Mouse (Mus musculus) kidney, postnatal 25 days (tissue): ENCODE data around the gene Auts2.
A peak's percentile ranks its signal among the peaks of the same experiment; 100 is the strongest.

Source experiments
- DNase-seq, 2 experiments: peaks; one replicate each; pipeline ENCODE4 v3.0.0; 2021; ENCODE audit warnings: mixed read lengths in 2 of 2

Gene Auts2

DNA sequence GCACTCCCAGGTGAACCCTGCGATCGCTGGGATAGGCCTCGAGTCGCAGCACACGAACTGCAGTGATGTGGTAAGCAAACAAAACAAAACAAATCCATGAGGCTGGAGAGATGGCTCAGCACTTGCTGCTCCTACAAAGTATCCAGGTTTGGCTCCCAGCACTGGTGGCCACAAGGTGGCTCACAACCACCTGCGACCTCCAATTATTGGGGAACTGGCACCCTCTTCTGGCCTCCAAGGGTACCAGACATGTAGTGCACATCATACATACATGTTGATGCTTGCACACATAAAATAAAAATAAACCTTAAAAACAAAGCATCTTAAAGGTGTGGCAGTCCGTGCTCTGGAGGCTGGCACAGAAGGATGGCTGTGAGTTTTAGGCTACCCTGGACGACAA, 1050.6 kb downstream of the Auts2 start:
- no peak for DNase-seq

DNA sequence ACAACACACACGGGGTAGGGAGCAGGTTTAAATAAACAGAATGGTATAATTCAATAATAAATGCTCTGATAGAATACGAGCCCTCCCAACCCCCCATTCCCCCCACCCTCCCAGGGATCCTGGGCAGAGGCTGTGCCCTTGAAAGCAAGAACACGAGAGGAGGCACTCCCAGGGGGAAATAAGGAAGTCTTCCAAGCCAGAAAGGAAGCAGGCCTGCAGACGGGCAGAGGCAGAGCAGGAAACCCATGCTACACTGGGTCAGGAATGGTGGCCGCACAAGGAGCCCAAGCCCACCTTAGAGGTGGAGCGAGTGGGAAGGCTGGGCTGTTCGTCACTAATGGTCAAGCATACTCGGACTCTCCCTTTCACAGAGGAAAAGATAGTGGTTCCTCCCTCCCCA, 1051.3 kb downstream of the Auts2 start:
- DNase-seq: no peak

DNA sequence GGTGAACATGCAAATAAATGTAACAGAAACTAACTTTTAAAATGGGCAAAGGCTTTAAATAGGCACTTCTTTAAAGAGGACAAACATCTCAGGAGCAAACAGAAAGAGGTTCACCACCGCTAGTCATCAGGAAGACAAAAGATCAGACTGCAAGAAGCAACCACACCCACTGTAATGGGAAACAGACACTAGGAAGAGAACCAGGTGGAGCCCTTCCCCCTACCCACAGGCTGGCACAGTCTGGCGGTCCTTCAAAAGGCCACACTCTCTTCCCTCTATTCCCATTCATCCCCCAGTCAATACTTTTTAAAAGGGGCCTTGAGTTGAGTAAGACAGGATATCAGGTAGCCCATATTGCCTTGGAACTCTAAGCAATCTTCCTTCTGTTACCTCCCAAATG, 1052.3 kb downstream of the Auts2 start:
- no peak for DNase-seq

DNA sequence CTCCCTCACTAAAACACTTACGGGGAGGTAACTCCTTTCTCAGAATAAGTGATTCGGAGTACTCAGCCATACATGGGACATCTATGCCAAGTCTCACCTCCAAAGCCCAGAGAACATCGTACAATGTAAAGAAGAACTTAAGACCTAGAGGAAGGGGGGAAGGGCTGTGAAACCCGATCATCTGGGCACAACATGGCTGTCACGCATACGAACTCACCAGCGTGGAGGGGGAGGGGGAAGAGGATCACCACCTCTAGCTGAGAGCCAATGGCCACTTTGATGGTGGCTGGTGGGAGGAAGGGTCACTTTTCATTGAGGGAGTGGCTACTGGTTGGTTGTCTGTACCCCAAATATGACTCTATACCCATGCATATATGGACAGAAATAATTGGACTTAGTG, 1053.3 kb downstream of the Auts2 start:
- no peak for DNase-seq

DNA sequence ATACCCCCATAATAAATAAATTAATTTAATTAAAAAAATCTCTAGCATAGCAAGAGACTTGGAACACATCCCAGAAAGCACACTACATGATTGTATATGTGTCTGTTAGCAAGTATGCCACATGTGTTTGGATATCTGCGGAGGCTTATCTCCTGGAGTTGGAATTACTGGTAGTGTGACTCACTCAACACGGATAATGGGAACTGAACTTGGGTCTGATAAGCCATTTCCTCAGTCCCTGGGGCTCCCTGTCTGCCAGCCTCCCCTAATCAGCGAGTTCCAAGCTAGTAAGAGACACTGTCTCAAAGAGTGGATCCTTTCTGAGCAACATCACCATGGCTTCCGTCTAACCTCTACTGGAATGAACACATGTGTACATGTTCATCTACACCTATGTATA, 1056.6 kb downstream of the Auts2 start:
- DNase-seq: no peak

DNA sequence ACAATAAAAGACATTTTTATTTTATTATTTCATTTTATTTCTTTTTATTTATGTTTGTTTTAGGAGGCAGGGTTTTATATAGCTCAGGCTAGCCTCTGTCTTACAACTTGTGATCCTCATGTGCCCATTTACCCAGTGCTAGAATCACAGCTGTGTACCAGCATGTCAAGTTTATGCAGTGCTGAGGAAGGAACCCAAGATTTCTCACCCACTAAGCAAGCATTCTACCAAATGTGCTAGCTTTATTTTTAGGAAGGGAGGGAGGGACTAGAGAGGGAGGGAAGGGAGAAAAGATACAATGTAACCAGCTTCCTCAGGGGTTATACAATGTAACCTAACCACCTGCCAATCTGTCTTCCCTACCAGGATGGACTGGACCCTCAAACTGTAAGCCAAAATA, 1067.9 kb downstream of the Auts2 start:
- DNase-seq: no peak

DNA sequence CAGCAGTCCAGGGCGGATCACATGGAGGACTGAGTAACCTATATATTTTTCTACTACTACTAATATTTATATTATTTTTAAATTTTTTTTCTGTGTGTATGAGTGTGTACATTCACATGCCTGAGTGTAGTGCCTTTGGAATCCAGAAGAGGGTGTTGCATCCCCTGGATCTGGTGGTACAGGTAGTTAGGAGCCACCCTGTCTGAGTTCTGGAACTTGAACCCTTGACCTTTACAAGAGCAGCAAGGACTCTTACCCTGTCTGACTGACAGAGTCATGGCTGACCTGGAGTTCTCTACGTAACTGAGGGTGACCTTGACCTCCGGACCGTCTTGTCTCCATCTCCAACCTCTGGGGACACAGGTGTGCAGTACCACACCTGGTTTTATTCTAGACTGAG, 1074.5 kb downstream of the Auts2 start:
- DNase-seq: no peak

DNA sequence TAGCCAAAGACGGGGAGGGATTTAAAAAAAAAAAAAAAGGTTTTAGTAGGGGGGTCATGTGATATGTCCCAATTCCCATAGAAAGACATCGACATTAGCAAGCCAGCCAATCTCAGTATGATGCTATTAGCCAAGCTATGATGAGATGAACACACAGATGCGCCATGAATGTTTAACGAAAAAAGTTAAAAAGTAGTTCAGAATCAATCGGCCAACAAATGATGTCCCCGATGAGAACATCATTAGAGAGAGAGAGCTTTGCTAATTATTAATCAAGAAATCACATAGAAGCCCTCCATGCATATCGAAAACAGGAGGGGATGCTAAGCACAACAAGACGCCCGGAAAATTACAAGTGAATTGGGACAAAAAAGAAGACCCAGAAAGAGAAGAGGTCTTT, 1077.0 kb downstream of the Auts2 start:
- no peak for DNase-seq

DNA sequence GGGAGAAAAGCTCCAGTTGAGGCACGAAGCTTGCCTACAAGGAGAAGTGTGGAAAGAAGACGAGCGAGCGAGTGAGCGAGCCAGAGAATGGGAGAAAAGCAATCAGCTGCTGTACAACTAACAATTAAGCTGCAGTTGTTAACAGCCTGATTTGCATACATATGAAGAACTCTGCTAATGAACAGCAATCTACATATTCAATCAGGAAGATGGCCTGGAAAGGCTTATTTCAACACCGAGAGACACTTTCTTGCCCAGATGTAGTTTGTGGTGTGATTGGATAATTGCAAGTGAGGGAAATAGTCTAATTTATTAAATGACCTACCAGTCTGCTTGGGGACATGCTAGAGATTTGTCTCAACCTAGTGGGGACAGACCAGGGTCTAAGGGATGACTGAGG, 1079.7 kb downstream of the Auts2 start:
- DNase-seq: no peak

DNA sequence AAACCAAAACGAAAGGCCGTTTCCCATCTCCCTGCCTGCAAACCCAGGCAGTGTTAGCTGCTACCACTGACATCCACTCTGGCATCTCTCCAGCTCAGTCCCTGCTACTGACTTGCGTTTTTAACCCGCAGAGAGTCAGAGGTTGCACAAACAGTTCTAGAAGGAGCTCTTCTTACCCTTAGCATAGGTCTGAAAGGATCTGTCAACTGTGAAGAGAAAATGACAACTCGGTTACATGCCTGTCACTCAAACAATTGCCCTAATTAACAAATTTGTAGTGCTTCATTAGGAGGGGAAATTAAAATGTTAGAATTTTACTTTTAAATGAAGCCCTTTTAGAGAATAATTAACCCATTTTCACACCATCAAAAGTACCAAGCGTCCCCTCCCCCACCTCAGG, 1083.2 kb downstream of the Auts2 start:
- peak in 1 of 2 experiments; percentile 14 for DNase-seq

DNA sequence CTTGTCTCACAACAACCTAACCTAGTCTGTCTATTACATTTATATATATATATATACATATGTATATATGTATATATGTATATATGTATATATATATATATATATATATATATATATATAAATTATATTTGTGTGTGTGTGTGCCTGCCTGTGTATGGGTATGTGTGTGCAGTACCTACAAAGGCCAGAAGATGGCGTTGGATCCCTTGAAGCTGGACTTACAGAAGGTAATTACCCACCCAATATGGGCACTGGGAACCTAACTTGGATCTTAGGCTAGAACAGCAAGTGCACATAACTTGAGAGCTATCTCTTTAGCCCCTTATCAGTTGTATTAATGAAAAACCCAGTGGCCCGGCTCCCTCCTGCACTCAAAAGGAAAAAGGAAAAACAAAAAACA, 1083.6 kb downstream of the Auts2 start:
- DNase-seq: peak in 1 of 2 experiments; percentile 7

DNA sequence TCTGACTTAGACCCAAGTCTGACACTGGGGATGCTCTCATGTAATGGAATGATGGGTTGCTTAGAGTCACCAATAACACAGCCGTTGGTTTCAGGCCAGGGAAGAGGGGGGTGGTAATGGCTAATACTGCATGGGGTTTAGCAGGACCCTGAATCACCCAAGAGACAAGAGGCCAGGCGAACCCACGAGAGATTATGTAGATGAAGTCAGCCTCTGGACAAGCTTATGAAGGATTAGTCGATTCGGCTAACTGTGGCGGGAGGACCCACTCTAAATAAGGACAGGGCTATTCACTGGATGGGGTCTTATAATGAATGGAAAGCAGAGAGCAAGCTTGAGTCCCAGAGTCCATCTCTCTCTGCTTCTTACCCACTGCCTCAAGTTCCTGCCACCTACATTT, 1084.4 kb downstream of the Auts2 start:
- no peak for DNase-seq

DNA sequence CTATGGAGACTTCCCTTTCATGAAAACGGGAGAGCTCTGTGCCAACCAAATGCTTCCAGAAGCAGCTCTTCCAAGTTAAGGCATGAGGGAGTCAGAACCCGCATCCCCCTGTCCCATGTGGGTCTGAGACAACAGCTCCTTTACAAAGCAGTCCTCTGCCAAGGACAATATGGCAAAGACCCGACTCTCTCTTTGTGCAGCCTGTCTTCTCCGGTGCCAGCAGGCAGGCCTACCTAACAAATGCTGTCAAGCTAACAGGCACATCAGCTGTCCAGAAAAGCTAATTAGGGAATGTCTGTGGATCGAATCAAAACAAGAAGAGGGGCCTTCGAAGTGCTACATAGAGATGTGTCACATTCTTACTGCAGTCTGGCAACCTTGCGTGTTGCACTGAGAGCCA, 1085.1 kb downstream of the Auts2 start:
- no peak for DNase-seq

DNA sequence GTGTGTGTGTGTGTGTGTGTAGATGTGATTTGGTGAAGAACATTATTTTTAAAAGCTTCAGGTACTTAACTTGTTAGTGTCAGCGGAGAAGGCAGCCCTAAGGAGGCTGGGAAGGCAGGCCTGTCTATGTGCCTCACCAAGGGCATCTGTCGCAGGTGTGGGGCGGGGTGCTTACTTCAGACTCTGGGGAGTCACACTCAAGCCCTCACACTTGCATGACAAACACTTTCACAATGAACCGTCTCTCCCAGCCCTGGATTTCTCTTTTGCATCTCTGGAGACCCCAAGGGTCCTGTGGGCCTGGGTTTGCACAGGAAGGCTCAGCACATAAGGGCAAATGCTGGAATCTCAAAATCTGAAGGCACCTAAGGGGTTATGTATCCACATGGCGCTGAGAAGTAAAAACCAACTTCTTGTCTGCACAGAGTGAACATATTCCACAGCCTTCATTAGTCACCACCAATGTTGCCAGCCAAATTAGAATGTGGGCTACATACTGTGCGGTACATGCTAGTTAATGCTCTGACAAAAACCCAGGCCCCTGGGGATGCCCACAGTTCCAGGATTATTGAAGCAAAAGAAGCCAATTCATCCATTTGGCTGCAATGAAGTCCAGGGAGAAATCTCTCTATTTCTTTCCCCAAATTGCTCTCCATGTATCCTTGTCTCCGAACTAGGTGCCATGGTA, 1093.8 kb downstream of the Auts2 start:
- no peak for DNase-seq

DNA sequence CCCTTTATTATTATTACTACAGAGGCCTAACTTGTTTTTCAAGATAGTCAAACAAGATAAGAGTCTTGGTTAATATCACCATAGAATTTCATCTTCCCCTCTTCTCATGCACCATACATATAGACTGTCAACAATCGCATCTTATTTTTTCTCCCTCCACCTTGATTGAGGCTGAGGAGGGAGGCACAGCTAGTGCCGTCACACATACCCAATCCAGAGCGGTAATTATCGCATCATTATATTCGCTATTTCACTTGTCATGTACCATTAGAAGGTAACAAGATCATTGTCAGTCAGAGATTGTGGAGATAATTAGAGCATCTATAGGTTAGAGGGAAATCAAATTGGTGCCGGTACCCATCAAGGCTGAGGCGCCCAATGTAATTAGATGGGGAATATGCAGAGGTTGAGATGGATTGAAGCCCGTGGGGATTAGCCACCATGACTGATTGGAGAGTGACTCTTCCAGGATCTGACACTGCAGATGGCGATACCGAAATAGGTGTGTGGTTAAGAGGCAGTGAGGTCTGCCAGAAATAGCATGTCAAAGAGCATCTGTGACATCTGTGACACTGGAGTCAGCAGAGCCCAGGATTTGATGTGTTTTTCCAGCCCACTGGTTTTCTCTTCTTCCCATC, 1107.8 kb downstream of the Auts2 start:
- no peak for DNase-seq

DNA sequence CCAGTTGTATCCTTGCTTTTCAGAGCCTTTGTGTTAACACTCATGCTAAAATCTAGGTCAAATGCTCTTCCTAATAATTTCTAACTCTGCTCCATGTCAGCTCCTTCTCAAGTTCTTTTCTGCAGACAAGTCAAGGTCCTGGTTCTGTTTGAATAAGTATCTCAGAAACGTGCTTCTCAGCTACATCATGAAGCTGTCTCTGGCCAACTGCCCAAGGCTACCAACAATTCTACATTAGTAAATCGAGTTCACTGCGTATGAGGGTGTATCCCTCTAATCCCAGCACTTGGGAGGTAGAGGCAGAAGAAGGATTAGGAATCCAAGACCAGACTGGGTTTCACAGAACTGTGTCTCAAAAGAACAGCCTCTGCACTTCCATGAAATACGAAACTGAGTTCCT, 1109.9 kb downstream of the Auts2 start:
- DNase-seq: no peak

DNA sequence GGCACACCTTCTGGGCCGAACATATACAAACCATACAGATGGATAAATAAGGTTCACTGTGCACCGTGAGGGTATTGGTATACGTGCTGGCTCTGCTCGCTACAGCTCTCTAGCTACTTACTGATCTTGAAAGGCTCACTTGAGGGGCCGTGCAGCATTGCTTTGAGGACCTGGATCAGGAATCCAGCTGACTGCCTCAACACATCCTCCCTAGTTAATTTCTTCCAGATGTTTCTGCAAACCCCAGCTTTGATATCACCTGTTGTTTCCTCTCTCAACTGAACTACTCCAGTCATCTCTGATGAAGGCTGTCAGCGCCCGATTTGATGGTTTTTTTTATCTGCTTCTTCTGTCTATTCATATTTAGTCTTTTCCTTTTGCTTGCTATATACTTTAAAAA, 1111.2 kb downstream of the Auts2 start:
- no peak for DNase-seq

DNA sequence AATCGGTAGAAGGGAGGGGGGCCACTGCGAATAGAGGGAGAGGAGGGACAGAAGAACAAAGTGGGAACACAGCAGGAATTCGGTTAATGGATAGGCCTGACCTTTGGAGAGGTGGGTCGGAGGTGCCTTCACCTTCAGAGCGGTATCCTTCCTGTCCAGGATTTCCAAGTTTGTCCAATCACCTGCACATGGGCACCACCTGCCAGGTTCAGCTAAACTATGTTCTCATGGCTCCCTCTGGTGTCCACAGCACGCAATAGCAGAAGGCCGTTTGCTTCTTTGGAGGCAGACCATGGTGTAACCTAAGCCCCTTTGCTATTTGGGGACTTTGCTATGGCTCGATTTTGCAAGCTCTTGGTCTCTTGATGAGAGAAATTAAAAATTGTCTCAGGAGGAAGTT, 1113.0 kb downstream of the Auts2 start:
- DNase-seq: peak; percentile 52 to 72

DNA sequence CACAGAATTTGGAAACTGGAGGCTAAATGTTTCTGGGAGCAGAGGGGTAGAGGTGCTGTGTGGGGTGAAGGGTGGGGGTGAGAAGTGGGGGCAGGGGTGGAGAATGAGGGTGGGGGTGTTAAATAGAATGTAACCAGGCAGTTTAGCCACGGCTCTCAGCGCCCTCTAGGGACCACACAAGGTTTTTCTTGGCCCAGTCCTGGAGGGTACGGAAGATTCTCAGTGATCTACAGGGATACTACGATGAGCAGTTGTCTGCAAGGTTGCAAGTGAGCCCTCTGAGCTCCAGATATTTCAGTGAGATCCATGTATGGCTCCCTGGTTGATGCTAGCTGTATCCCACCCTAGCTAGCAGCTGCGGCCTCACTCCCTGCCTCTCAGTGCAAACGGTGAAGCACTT, 1113.6 kb downstream of the Auts2 start:
- DNase-seq: no peak

DNA sequence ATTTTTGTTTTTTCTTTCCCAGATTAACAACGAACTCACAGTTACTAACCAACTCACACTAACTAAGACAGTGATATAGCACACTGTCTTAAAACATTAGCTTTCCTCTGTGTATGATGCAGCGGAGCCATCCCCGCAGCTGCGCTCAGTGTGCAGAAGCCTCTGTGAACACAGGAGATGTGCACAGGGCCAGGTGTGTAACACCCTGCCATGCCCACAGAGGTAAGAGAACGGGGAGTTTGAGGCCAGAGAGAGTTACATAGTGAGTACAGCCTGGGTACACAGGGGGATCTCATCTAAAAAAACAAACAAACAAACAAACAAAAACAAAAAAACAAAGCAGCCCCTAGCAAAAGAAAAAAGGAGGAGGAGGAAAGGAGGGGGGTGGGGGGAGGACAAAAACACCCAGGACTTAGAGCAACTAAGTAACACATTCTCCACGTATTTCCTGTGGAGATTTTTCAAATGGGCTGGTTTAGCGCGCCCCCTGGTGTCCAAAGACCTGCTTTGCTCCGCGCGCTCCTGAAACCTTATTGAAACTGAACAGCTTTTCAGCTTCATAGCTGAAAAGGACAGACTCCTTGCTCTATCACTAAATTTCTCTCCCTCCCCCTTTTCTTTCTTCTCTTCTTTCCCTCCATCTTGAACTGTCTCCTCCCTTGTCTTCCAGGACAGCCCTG, 1115.3 kb downstream of the Auts2 start:
- peak; percentile 55 to 74 for DNase-seq

DNA sequence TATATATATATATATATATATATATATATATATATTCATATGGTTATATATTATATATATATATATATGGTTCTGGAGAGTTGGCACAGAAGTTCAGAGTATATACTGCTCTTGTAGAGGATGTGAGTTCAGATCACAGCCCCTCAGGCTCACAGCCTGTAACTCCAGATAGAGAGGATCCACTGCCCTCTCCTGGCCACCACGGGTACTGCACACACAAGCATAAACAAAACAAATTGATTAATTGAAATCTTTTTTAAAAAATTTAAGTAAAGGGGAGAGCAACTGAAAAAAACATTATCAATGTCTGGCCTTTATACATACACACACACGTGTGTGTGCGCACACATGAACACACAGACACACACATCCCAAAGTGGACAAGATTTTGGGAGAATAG, 1120.4 kb downstream of the Auts2 start:
- DNase-seq: no peak

DNA sequence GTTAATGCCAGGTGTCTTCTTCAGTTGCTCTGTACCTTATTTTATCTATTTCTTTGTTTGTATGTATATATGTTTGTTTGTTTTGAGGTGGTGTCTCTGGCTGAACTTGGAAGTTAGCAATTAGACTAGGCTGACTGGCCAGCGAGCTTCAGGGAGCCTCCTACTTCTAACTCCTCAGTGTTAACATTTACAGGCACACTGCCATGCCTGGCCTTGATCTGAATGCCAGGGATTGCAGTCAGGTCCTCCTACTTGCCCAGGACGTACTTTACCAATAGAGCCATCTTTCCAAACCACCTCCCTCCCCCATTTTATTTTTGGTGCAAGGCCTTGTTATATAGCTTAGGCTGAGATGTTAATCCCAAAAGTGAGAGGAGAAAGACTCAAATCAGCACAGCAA, 1122.7 kb downstream of the Auts2 start:
- DNase-seq: no peak

DNA sequence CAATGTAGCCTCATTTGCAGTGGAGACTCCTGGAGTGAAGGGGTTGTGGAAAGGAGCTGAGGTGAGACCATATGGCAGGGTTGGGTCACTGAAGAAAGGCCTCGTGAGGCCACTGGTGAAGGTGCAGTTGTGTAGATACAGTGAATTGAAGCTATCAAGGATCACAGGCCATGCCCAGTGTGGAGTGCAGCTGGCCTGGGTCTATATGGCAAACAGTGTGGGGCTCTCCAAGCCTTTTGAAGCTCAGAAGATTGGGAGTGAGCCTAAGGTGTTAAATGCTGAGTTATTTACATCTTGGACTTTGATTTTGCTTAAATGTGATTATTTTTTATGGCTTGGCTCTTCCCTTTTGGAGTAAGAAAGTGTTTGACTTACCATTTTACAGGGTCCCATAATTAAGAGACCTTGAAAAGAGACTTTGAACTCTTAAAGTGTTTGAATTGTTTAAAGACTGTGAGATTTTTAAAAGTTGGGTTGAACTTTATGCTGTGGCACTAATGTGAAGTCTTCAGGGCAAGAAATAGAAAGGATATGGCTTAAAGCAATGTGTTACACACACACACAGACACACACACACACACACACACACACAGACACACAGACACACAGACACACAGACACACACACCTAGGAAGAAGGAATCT, 1127.1 kb downstream of the Auts2 start:
- DNase-seq: no peak

DNA sequence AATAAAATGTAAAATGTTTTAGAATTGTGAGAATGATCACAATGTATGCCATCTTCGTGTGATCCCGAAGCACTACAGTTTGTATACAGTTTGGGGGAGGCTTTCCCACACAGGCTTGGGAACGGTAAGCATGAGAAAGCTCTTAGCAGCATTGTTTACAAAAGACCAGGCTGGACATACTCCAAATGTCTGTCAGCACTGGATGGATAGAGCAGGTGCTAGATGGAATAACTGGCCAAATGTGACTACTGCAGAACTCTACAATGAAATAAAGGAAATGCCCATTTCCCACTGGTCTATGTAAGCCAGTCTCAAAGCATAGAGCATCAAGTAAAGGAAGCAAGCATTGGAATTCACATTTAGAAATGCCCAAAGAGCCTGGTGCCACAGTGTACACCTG, 1144.9 kb downstream of the Auts2 start:
- DNase-seq: no peak
